Mouse (Mus musculus) yolk sac, embryonic 10.5 days (tissue): ENCODE results near the gene Atrip.

Experiments used
- DNase-seq: peaks from one replicate; pipeline ENCODE4 v3.0.0-alpha.2; 2017; ENCODE audit warnings: low spot score

Gene Atrip

DNA sequence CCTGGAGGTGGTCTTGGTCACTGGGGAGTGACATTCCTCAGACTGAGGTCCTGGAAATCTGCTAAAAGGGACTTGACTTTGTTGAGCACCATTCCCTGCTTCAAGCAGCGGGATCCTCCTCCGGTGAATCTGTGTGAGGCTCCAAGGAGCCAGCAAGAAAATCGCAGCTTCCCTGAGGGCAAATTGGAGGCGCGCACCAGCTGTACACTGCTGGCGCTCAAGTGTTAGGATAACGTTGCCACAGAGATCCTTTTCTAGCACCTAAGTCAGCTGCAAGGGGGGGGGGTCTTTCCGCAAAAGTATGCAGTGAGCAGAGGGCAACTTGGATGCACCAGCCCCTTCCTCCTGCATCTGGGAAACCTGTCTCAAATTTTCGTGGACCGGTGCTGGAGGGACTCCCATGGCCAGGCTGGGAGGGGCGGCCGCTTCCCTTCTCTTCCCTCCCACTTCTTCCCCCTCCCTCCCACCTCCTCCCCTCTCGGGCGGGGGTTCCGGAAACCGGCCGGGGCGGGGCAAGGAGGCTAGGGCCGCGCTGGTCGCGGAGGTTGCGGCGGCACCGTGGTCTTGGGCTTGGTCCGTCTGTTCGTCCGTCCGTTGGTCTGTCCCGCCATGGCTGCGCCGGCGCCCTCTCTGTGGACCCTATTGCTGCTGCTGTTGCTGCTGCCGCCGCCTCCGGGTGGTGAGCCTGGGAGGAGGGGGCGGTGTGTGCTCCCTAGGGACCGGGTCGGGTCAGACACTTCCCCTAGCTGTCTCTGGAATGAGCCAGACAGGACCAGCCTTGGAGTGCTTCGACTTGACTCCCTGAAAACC lies 35.6 kb downstream of the Atrip start, which contains the start of gene Shisa5:
Gene Shisa5, plus strand, starts transcription at position 480 of the 810 bp plus-strand sequence.
- DNase-seq, result peak; percentile 88

DNA sequence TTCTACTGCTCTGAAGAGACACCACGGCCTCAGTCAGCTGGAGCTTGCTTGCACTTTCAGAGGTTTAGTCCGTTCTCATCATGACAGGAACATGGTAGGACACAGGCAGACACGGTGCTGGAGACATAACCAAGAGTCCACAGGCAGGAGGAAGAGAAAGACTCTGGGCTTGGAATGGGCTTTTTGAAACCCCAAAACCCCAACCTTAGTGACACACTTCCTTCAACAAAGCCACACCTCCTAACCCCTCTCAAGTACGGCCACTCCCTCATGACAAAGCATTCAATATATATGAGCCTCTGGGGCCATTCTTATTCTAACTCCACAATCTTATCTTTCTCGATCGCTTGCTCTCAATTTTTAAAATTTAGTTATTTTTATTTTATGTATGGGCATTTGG lies 41.5 kb downstream of the Atrip start:
- no peak for DNase-seq

GRCm38 (mm10) chr9:109031686-109032085 lies 42.2 kb downstream of the Atrip start:
- DNase-seq, result no peak

DNA sequence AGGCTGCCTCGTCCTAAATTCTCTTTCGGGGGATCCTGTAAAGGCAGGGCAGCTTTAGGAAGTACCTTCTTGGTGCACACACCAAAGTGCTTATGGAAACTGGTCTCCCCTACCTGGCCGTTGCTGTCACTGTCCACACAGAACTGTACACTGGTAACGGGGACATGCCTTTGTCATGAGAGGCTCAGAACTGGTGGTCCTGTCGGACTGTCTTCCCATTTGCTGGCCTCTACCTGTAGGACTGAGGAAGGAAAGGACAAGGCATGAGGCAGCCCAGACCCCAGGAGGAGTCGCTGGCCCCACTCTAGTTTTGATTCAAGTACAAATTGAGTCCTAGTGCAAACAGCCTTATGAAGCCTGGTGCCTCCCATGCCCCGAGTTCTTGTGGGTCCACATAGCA lies 42.9 kb downstream of the Atrip start:
- DNase-seq, result no peak

GRCm38 (mm10) chr9:109030312-109030711 lies 43.6 kb downstream of the Atrip start:
- DNase-seq, result no peak

- DNase-seq, result no peak
Measured at GRCm38 (mm10) chr9:109028919-109029318, 45.0 kb downstream of the Atrip start.

GRCm38 (mm10) chr9:109028421-109028820 lies 45.5 kb downstream of the Atrip start:
- no peak for DNase-seq

GRCm38 (mm10) chr9:109027521-109027920 lies 46.4 kb downstream of the Atrip start:
- no peak for DNase-seq

GRCm38 (mm10) chr9:109022866-109023685 lies 50.8 kb downstream of the Atrip start:
- DNase-seq, result no peak

- DNase-seq, result no peak
Measured at GRCm38 (mm10) chr9:109021428-109021827, 52.5 kb downstream of the Atrip start.

DNA sequence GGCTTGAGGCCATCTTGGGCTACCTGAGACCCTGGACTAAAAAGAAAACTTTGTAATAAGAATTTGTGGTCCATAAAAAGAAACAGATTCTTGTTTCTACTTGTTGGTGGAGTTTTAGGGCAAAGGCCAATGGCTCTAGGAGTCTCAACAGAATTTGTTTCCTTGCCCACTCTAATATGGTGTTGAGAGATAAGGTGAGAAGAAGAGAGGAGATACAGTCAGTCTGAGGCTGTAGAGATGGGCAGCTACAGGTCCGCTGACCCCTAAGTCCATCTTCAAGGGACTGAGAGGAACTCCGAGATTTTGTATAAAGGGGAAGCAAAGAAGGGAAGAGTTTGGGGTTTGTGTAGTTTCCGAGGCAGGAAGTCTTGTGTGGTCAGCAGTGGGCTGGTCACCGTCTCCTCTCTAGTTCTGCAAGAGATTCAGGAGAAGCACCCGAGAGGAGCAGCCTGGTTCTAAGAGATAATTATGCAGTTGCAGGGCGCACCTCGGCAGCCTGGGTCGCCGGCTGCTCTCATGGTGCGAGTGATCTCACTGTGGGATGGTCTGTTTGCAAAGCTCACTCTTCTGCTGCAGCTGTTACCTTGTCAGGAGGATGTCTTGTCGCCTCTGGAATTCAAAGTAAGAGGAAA lies 56.8 kb downstream of the Atrip start:
- no peak for DNase-seq

DNA sequence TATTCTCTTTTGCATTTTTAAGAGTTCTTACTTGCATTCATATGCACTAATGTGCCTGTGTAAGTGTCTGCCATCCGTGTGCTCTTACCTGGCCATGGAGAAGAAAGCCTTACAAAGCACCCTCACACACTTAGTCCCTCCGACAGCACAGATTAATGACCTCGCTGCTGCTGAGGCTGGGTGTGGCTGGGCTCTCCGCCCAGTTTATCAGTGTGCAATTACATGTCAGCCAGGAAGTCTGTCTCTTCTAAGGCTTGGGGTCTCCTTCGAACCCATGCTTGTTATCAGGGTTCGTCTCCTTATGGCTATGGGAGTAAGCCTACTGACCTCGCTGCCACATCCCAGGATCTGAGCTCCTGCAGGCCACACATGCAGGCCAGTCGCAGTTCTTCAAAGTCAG lies 58.5 kb downstream of the Atrip start:
- no peak for DNase-seq

DNA sequence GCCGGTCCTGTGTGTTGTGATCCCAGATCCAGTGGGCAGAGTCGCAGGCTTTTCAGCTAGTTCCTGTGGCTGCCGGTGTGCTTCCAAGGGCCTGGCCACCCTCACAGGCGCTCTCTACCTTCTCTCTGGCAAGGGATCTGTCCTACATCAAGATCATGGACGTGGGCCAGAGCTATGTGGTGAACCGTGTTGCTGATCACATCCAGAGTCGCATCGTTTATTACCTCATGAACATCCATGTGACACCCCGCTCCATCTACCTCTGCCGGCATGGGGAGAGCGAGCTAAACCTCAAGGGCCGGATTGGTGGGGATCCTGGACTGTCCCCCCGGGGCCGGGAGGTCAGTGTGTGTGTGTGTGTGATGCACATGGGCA lies 63.6 kb downstream of the Atrip start:
- DNase-seq, result no peak

DNA sequence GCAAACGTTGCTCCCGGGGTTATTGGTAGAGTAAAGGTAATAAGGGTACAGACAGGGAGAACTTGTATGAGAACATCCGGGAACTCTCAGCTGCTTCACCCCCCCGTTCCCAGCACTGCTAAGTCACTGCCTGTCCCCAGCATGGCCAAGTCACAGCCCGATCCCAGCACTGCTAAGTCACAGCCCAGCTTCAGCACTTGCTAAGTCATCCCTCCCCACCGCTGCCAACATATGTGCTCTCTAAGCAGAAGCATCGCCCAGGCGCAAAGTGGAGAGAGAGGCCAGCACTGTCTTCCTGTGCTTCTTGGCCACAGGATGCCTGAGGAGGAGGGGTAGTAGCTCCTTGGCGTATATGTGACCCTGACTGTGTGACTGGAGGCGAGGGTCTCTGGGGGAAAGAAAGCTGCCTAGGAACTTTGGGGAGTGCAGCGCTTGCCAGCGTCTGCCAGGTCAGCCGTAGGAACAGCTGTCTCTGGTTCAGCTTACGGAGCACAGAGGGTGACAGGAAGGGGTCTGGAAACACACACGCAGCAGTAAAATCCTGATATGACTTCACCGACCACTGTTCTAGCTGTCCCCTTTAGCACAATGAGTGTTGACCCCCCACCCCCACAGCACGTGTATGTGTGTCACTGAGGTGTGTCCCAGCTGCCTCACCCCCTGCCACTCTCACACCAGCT lies 64.1 kb downstream of the Atrip start:
- DNase-seq, result no peak

DNA sequence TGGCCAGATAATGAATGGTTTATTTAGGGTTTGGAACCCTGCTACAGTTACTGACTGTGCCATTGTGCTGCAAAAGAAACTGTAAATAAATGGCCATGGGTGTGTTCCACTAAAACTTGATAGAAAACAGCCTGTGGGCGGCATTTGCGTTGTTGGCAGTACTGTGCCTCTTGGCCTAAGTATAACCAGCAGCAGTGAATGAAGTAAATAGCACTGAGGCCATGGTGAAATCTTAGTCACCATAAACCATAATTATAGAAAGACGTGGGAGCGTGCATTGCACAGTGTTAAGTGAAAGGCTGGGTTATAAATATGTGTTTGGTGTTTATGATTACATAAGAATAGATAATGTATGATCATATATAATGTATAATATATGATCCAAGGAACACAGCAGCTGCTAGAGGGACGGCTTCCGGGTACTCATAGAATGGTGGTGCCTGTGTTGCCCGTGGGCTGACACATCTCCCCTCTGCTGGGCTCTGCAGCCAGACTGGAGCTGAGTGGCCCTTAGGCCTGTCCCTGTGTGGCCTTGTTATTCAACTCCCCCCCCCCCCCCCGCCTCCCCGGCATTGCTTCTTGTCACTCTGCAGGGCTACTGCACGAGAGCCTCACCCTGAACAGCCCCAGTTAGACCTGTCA lies 64.8 kb downstream of the Atrip start:
- no peak for DNase-seq

GRCm38 (mm10) chr9:109008081-109008480 lies 65.8 kb downstream of the Atrip start:
- DNase-seq, result no peak
